Mouse (Mus musculus): ENCODE measurements around the gene Tmem30c. TPM values are rescaled to one million over a fixed set of nuclear protein-coding genes. Genes with fewer than 3 reads are reported as not detected.

Tmem30c gene
- polyA plus RNA-seq, 1 experiment from 2014 or later, result not detected

GRCm38 (mm10) chr16:57281417-57281816 lies 11.2 kb downstream of the Tmem30c start:
- Histone ChIP-seq H3K27ac (no peak overlapping the region), H3K9ac (no peak overlapping the region), H3K27me3 (replicated peaks) (no peaks in the 10 kb centered on the region), H3K4me1 (no peaks in the 10 kb centered on the region), H3K4me3 (no peak overlapping the region), H3K4me2 (no peak overlapping the region), H3K9me3 (replicated peaks) (no peaks in the 10 kb centered on the region), H3K36me3 (no peaks in the 10 kb centered on the region)
- WGBS (ENCODE audit: insufficient replicate concordance), result 84% methylated on average over 8 of the region's 8 CpGs
- ATAC-seq, result no peak

- H3K4me1 ChIP-seq, result no peaks in the 10 kb centered on the region
- H3K9me3 ChIP-seq (replicated peaks), result no peaks in the 10 kb centered on the region
- H3K9ac ChIP-seq, result no peak overlapping the region
- H3K4me2 ChIP-seq, result no peak overlapping the region
- no peaks in the 10 kb centered on the region for H3K36me3 ChIP-seq
- 81% methylated on average over 31 of the region's 31 CpGs for WGBS (ENCODE audit: insufficient replicate concordance)
- no peak overlapping the region for H3K4me3 ChIP-seq
- no peak overlapping the region for H3K27ac ChIP-seq
- H3K27me3 ChIP-seq (replicated peaks), result no peaks in the 10 kb centered on the region
- ATAC-seq, result no peak
Observed at GRCm38 (mm10) chr16:57280221-57281217, 12.1 kb downstream of the Tmem30c start.

GRCm38 (mm10) chr16:57278976-57279626 lies 13.6 kb downstream of the Tmem30c start:
- Histone ChIP-seq H3K4me2 (no peak overlapping the region), H3K9me3 (replicated peaks) (no peaks in the 10 kb centered on the region), H3K27me3 (replicated peaks) (no peaks in the 10 kb centered on the region), H3K4me3 (no peak overlapping the region), H3K9ac (no peak overlapping the region), H3K4me1 (no peaks in the 10 kb centered on the region), H3K36me3 (no peaks in the 10 kb centered on the region), H3K27ac (no peak overlapping the region)
- ATAC-seq, result no peak
- WGBS (ENCODE audit: insufficient replicate concordance), result 71% methylated on average over 10 of the region's 12 CpGs

GRCm38 (mm10) chr16:57269751-57270150 lies 22.9 kb downstream of the Tmem30c start:
- Histone ChIP-seq H3K36me3 (no peaks in the 10 kb centered on the region), H3K9ac (no peak overlapping the region), H3K4me1 (no peaks in the 10 kb centered on the region), H3K9me3 (replicated peaks) (no peaks in the 10 kb centered on the region), H3K4me2 (no peak overlapping the region), H3K4me3 (no peak overlapping the region), H3K27ac (no peak overlapping the region), H3K27me3 (replicated peaks) (no peaks in the 10 kb centered on the region)
- no peak for ATAC-seq
- WGBS (ENCODE audit: insufficient replicate concordance), result 83% methylated on average over 13 of the region's 13 CpGs

GRCm38 (mm10) chr16:57268058-57268841 lies 24.4 kb downstream of the Tmem30c start:
- Histone ChIP-seq H3K36me3 (no peaks in the 10 kb centered on the region), H3K4me3 (no peak overlapping the region), H3K27ac (no peak overlapping the region), H3K4me2 (no peak overlapping the region), H3K27me3 (replicated peaks) (no peaks in the 10 kb centered on the region), H3K9me3 (replicated peaks) (no peaks in the 10 kb centered on the region), H3K9ac (no peak overlapping the region), H3K4me1 (no peaks in the 10 kb centered on the region)
- WGBS (ENCODE audit: insufficient replicate concordance), result 75% methylated on average over 14 of the region's 14 CpGs
- ATAC-seq, result no peak

- no peaks in the 10 kb centered on the region for H3K9me3 ChIP-seq (replicated peaks)
- H3K9ac ChIP-seq, result no peak overlapping the region
- H3K4me2 ChIP-seq, result no peak overlapping the region
- H3K4me1 ChIP-seq, result no peaks in the 10 kb centered on the region
- no peak overlapping the region for H3K27ac ChIP-seq
- ATAC-seq, result no peak
- H3K4me3 ChIP-seq, result no peak overlapping the region
- no peaks in the 10 kb centered on the region for H3K36me3 ChIP-seq
- WGBS (ENCODE audit: insufficient replicate concordance), result 33% methylated on average over 1 of the region's 1 CpGs
- H3K27me3 ChIP-seq (replicated peaks), result no peaks in the 10 kb centered on the region
Observed at GRCm38 (mm10) chr16:57267068-57267467, 25.6 kb downstream of the Tmem30c start.

GRCm38 (mm10) chr16:57260152-57260551 lies 32.5 kb downstream of the Tmem30c start:
- 70% methylated on average over 10 of the region's 10 CpGs for WGBS (ENCODE audit: insufficient replicate concordance)
- no peak overlapping the region for H3K4me3 ChIP-seq

GRCm38 (mm10) chr16:57259356-57260083 lies 33.1 kb downstream of the Tmem30c start:
- Histone ChIP-seq H3K4me2 (no peak overlapping the region), H3K9me3 (replicated peaks) (no peaks in the 10 kb centered on the region), H3K36me3 (no peaks in the 10 kb centered on the region), H3K4me1 (no peaks in the 10 kb centered on the region), H3K9ac (no peak overlapping the region), H3K27me3 (replicated peaks) (no peaks in the 10 kb centered on the region), H3K4me3 (no peak overlapping the region), H3K27ac (no peak overlapping the region)
- 74% methylated on average over 13 of the region's 13 CpGs for WGBS (ENCODE audit: insufficient replicate concordance)
- no peak for ATAC-seq

More at GRCm38 (mm10) chr16:57260152-57260551, 32.5 kb downstream of the Tmem30c start:
- H3K9me3 ChIP-seq (replicated peaks), result no peaks in the 10 kb centered on the region
- ATAC-seq, result no peak
- no peaks in the 10 kb centered on the region for H3K4me1 ChIP-seq
- no peak overlapping the region for H3K9ac ChIP-seq
- H3K27ac ChIP-seq, result no peak overlapping the region
- no peak overlapping the region for H3K4me2 ChIP-seq
- no peaks in the 10 kb centered on the region for H3K36me3 ChIP-seq
- H3K27me3 ChIP-seq (replicated peaks), result no peaks in the 10 kb centered on the region

GRCm38 (mm10) chr16:57251589-57252421 lies 40.9 kb downstream of the Tmem30c start:
- Histone ChIP-seq H3K4me3 (no peak overlapping the region), H3K27ac (no peak overlapping the region), H3K9ac (no peak overlapping the region), H3K4me2 (no peak overlapping the region), H3K9me3 (replicated peaks) (no peaks in the 10 kb centered on the region), H3K27me3 (replicated peaks) (no peaks in the 10 kb centered on the region), H3K36me3 (no peaks in the 10 kb centered on the region), H3K4me1 (no peaks in the 10 kb centered on the region)
- ATAC-seq, result no peak
- 48% methylated on average over 7 of the region's 7 CpGs for WGBS (ENCODE audit: insufficient replicate concordance)

GRCm38 (mm10) chr16:57250991-57251390 lies 41.7 kb downstream of the Tmem30c start:
- no peaks in the 10 kb centered on the region for H3K27me3 ChIP-seq (replicated peaks)
- ATAC-seq, result no peak
- no peak overlapping the region for H3K4me3 ChIP-seq
- H3K4me2 ChIP-seq, result no peak overlapping the region
- no peaks in the 10 kb centered on the region for H3K4me1 ChIP-seq
- H3K27ac ChIP-seq, result no peak overlapping the region
- no peaks in the 10 kb centered on the region for H3K9me3 ChIP-seq (replicated peaks)
- no peaks in the 10 kb centered on the region for H3K36me3 ChIP-seq
- no peak overlapping the region for H3K9ac ChIP-seq
- WGBS (ENCODE audit: insufficient replicate concordance), result 65% methylated on average over 4 of the region's 4 CpGs

- Histone ChIP-seq H3K4me3 (no peak overlapping the region), H3K9ac (no peak overlapping the region), H3K4me1 (no peaks in the 10 kb centered on the region), H3K36me3 (no peaks in the 10 kb centered on the region), H3K27ac (no peak overlapping the region), H3K9me3 (replicated peaks) (no peaks in the 10 kb centered on the region), H3K27me3 (replicated peaks) (no peaks in the 10 kb centered on the region), H3K4me2 (no peak overlapping the region)
- WGBS (ENCODE audit: insufficient replicate concordance), result 80% methylated on average over 4 of the region's 4 CpGs
- no peak for ATAC-seq
Observed at GRCm38 (mm10) chr16:57247464-57247863, 45.2 kb downstream of the Tmem30c start.

All from liver, embryonic 12.5 days (tissue).